Mouse (Mus musculus): ENCODE measurements around the gene B230217C12Rik.

B230217C12Rik gene

GRCm38 (mm10) chr11:97824895-97825294 is 15.7 kb upstream of the B230217C12Rik start:
- intact Hi-C loops (cut with DNase I) = no loop called here

- intact Hi-C loops (cut with DNase I) = no loop called here
Observed at GRCm38 (mm10) chr11:97825295-97825694, 15.3 kb upstream of the B230217C12Rik start.

GRCm38 (mm10) chr11:97825971-97826370 is 14.6 kb upstream of the B230217C12Rik start:
- intact Hi-C loops (cut with DNase I) = no loop called here

- intact Hi-C loops (cut with DNase I) = no loop called here
Observed at GRCm38 (mm10) chr11:97826414-97826813, 14.2 kb upstream of the B230217C12Rik start.

- intact Hi-C loops (cut with DNase I) = no loop called here
Observed at GRCm38 (mm10) chr11:97827654-97828053, 12.9 kb upstream of the B230217C12Rik start.

- intact Hi-C loops (cut with DNase I) = no loop called here
Observed at GRCm38 (mm10) chr11:97829365-97829764, 11.2 kb upstream of the B230217C12Rik start.

- intact Hi-C loops (cut with DNase I) = no loop called here
Observed at GRCm38 (mm10) chr11:97829913-97830476, 10.6 kb upstream of the B230217C12Rik start.

- intact Hi-C loops (cut with DNase I) = no loop called here
Observed at GRCm38 (mm10) chr11:97830501-97830900, 10.1 kb upstream of the B230217C12Rik start.

- intact Hi-C loops (cut with DNase I) = no loop called here
Observed at GRCm38 (mm10) chr11:97832001-97832400, 8.6 kb upstream of the B230217C12Rik start.

- intact Hi-C loops (cut with DNase I) = no loop called here
Observed at GRCm38 (mm10) chr11:97833352-97833751, 7.2 kb upstream of the B230217C12Rik start.

- intact Hi-C loops (cut with DNase I) = loop anchor here (5.0 kb wide), 1 partner anchor 39 kb away; the partner anchor contains the start of gene Lasp1
Observed at GRCm38 (mm10) chr11:97836541-97836940, 4.0 kb upstream of the B230217C12Rik start.

- intact Hi-C loops (cut with DNase I) = loop anchor here (5.0 kb wide), 1 partner anchor 40 kb away; the partner anchor contains the start of gene Lasp1
Observed at GRCm38 (mm10) chr11:97837051-97837450, 3.5 kb upstream of the B230217C12Rik start.

- intact Hi-C loops (cut with DNase I) = loop anchor here (5.0 kb wide), 1 partner anchor 40 kb away; the partner anchor contains the start of gene Lasp1
Observed at GRCm38 (mm10) chr11:97837641-97838149, 2.9 kb upstream of the B230217C12Rik start.

- intact Hi-C loops (cut with DNase I) = loop anchor here (5.0 kb wide), 1 partner anchor 42 kb away; the partner anchor contains the start of gene Lasp1
Observed at GRCm38 (mm10) chr11:97838779-97839440, 1.7 kb upstream of the B230217C12Rik start.

GRCm38 (mm10) chr11:97839441-97840134 is 992 bp upstream of the B230217C12Rik start:
- intact Hi-C loops (cut with DNase I) = loop anchor here (5.0 kb wide), 1 partner anchor 42 kb away; the partner anchor contains the start of gene Lasp1

- intact Hi-C loops (cut with DNase I) = no loop called here
Observed at GRCm38 (mm10) chr11:97840135-97840490, 467 bp upstream of the B230217C12Rik start.

GRCm38 (mm10) chr11:97840991-97841661 is 546 bp downstream of the B230217C12Rik start:
- intact Hi-C loops (cut with DNase I) = no loop called here

- intact Hi-C loops (cut with DNase I) = no loop called here
Observed at GRCm38 (mm10) chr11:97842001-97842400, 1.4 kb downstream of the B230217C12Rik start.

- intact Hi-C loops (cut with DNase I) = no loop called here
Observed at GRCm38 (mm10) chr11:97850367-97850766, 9.8 kb downstream of the B230217C12Rik start.

GRCm38 (mm10) chr11:97851601-97852000 is 11.0 kb downstream of the B230217C12Rik start:
- intact Hi-C loops (cut with DNase I) = no loop called here

GRCm38 (mm10) chr11:97855473-97855872 is 14.9 kb downstream of the B230217C12Rik start:
- intact Hi-C loops (cut with DNase I) = no loop called here
